Mouse (Mus musculus) urinary bladder, postnatal 4 days (tissue): ENCODE results near the gene Rbms1.
"Not testable (repeated sequence)": the region's sequence is repeated elsewhere in the genome, so short reads cannot be mapped to it uniquely, and the experiment has no call there.

Experiments used
- DNase-seq, 2 experiments: peaks; one replicate each; pipeline ENCODE4 v3.0.0; 2021 to 2022; ENCODE audit warnings: low spot score in 2 of 2

Rbms1 gene

GRCm38 (mm10) chr2:60847984-60848383, 115.0 kb downstream of the Rbms1 start:
- no peak for DNase-seq

GRCm38 (mm10) chr2:60845316-60845894, 117.6 kb downstream of the Rbms1 start:
- DNase-seq = no peak

- DNase-seq = no peak
Observed at GRCm38 (mm10) chr2:60844259-60844658, 118.7 kb downstream of the Rbms1 start.

GRCm38 (mm10) chr2:60843633-60844032, 119.4 kb downstream of the Rbms1 start:
- no peak for DNase-seq

- DNase-seq = no peak
Observed at GRCm38 (mm10) chr2:60842976-60843375, 120.0 kb downstream of the Rbms1 start.

GRCm38 (mm10) chr2:60840922-60841321, 122.1 kb downstream of the Rbms1 start:
- no peak for DNase-seq

GRCm38 (mm10) chr2:60839498-60839897, 123.5 kb downstream of the Rbms1 start:
- DNase-seq = no peak

- DNase-seq = no peak
Observed at GRCm38 (mm10) chr2:60838856-60839255, 124.1 kb downstream of the Rbms1 start.

- no peak for DNase-seq
Observed at GRCm38 (mm10) chr2:60837616-60838015, 125.4 kb downstream of the Rbms1 start.

- no peak for DNase-seq
Observed at GRCm38 (mm10) chr2:60836237-60836636, 126.8 kb downstream of the Rbms1 start.

GRCm38 (mm10) chr2:60834293-60834692, 128.7 kb downstream of the Rbms1 start:
- no peak for DNase-seq

GRCm38 (mm10) chr2:60832254-60832653, 130.7 kb downstream of the Rbms1 start:
- no peak for DNase-seq

- not testable (repeated sequence) for DNase-seq
Observed at GRCm38 (mm10) chr2:60830464-60830863, 132.5 kb downstream of the Rbms1 start.

GRCm38 (mm10) chr2:60828908-60829462, 134.0 kb downstream of the Rbms1 start:
- no peak for DNase-seq

GRCm38 (mm10) chr2:60827152-60827428, 135.9 kb downstream of the Rbms1 start:
- DNase-seq = no peak

GRCm38 (mm10) chr2:60826406-60827151, 136.4 kb downstream of the Rbms1 start:
- DNase-seq = no peak

GRCm38 (mm10) chr2:60825690-60826089, 137.3 kb downstream of the Rbms1 start:
- DNase-seq = no peak

- no peak for DNase-seq
Observed at GRCm38 (mm10) chr2:60821635-60822034, 141.4 kb downstream of the Rbms1 start.

GRCm38 (mm10) chr2:60818632-60819031, 144.4 kb downstream of the Rbms1 start:
- no peak for DNase-seq

- no peak for DNase-seq
Observed at GRCm38 (mm10) chr2:60816307-60816706, 146.7 kb downstream of the Rbms1 start.

GRCm38 (mm10) chr2:60814788-60815187, 148.2 kb downstream of the Rbms1 start:
- no peak for DNase-seq

- no peak for DNase-seq
Observed at GRCm38 (mm10) chr2:60812949-60813348, 150.0 kb downstream of the Rbms1 start.

- DNase-seq = peak in 1 of 2 experiments; percentile 58
Observed at GRCm38 (mm10) chr2:60810617-60811016, 152.4 kb downstream of the Rbms1 start.
